Mouse (Mus musculus) cortical plate, adult 2 months (tissue): ENCODE measurements around the gene Myo9b.

ENCODE experiments used
- CTCF ChIP-seq: fragments of 200-500 bp; IDR thresholded peaks from 2 replicates; pipeline ENCODE4 v1.5.1; 2011; ENCODE audit warnings: mild to moderate bottlenecking, control low read depth, low read length; ENCODE audit not compliant: insufficient read depth; ENCODE audit errors: extremely low read depth
- POLR2A ChIP-seq: fragments of 200-500 bp; IDR thresholded peaks from 2 replicates; pipeline ENCODE4 v1.6.1; 2011; ENCODE audit warnings: mild to moderate bottlenecking, low read length, control low read depth; ENCODE audit not compliant: insufficient read depth; ENCODE audit errors: extremely low read depth

DNA sequence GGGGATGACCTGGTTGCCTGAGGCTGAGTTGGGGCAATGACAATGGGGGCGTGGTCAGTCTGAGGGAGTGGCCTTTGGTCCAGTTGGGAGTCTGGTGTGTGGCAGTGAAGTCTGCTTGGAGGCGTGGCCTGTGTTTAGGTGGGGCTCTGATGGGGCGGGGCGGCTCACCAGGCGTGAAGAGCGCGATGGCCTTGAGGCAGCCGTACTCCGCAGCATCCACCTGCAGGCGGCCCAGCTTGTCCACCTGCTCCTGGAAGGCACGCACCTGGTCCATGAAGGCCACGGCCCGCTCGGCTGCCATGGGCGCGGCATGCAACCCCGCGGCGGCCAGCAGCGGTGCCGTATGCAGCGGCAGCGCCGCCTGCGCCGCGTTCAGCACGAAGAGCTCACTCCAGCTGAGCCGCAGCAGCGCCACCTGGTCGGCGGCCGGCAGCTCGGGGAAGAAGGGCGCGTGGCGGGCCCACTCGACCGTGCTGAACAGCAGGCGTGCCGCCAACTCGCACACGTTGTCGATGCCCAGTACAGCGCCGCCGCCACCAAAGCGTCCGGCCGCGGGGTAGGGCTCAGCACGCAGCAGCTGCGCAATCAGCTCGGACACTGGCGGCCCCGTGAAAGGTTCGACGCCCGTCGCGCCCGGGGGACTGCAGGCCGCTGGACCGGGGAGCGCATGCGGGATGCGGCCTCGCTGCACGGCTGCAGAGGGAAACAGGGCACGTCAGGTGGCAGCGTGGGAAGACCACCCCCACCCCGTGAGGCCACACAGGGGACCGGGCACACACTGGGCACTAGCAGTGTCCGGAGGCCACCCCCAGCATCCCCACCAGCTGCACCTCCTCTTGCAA is 103.3 kb downstream of the Myo9b start:
- TF ChIP-seq CTCF = no peak
- no peak; the same call in 1 of the 2 replicates for TF ChIP-seq POLR2A
